Mouse (Mus musculus) forebrain, embryonic 15.5 days (tissue): ENCODE results near the gene Ccdc148. TPM values are rescaled to one million over a fixed set of nuclear protein-coding genes. Genes with fewer than 3 reads are reported as not detected.

ENCODE experiments used
- ATAC-seq: fragments of 200-750 bp; cut with Nextera tagmentation; replicated peaks from 2 replicates; pipeline ENCODE4 v1.8.0; 2017; ENCODE audit warnings: mild to moderate bottlenecking, moderate TSS enrichment, moderate library complexity
- H3K27ac ChIP-seq: fragments of 300-500 bp; sonication (generic); replicated peaks from 2 replicates; pipeline ENCODE4 v1.5.1; 2015; ENCODE audit warnings: mild to moderate bottlenecking, inconsistent platforms
- H3K27me3 ChIP-seq: fragments of 300-500 bp; sonication (generic); 2 replicates; pipeline ENCODE4 v1.6.1; 2015; ENCODE audit warnings: inconsistent platforms
- H3K36me3 ChIP-seq: fragments of 300-500 bp; sonication (generic); 2 replicates; pipeline ENCODE4 v1.6.1; 2015; ENCODE audit warnings: mild to moderate bottlenecking, inconsistent platforms
- H3K4me1 ChIP-seq: fragments of 300-500 bp; sonication (generic); 2 replicates; pipeline ENCODE4 v1.6.1; 2015; ENCODE audit warnings: inconsistent platforms
- H3K4me2 ChIP-seq: fragments of 300-500 bp; sonication (generic); replicated peaks from 2 replicates; pipeline ENCODE4 v1.6.1; 2015; ENCODE audit warnings: mild to moderate bottlenecking, inconsistent platforms
- H3K4me3 ChIP-seq: fragments of 300-500 bp; sonication (generic); 2 replicates; pipeline ENCODE4 v1.5.1; 2015; ENCODE audit warnings: mild to moderate bottlenecking, inconsistent platforms
- H3K9ac ChIP-seq: fragments of 300-500 bp; sonication (generic); replicated peaks from 2 replicates; pipeline ENCODE4 v1.6.1; 2015; ENCODE audit warnings: mild to moderate bottlenecking, inconsistent platforms
- H3K9me3 ChIP-seq: fragments of 300-500 bp; sonication (generic); 2 replicates; pipeline ENCODE4 v1.6.1; 2016; ENCODE audit warnings: inconsistent platforms
- WGBS: fragments of 180-500 bp; shearing (Covaris S2); methylation state at CpG from one replicate; pipeline ENCODE4 v1.1.7; 2015; ENCODE audit warnings: mixed read lengths; 5-methylcytosine and 5-hydroxymethylcytosine counted together
- polyA plus RNA-seq: library from polyadenylated mRNA; unstranded; fragments of >200 nt; fragmentation: Nextera tagmentation; extraction: Ambion mirVana; gene quantifications from 2 replicates; pipeline ENCODE4 v1.2.1, GENCODE M21; 2015

The Ccdc148 gene
- polyA plus RNA-seq, 1 experiment from 2014 or later: 4.8 TPM

GRCm38 (mm10) chr2:58956351-58956750, 204.1 kb downstream of the Ccdc148 start:
- no peaks in the 10 kb centered on the region for H3K36me3 ChIP-seq
- H3K9ac ChIP-seq: no peak overlapping the region
- H3K4me3 ChIP-seq: no peak overlapping the region
- no peak for ATAC-seq
- no peak overlapping the region for H3K27ac ChIP-seq
- H3K4me1 ChIP-seq: no peaks in the 10 kb centered on the region
- 55% methylated on average over 2 of the region's 2 CpGs for WGBS
- H3K27me3 ChIP-seq: no peaks in the 10 kb centered on the region
- no peak overlapping the region for H3K4me2 ChIP-seq
- no peaks in the 10 kb centered on the region for H3K9me3 ChIP-seq

GRCm38 (mm10) chr2:58952101-58952500, 208.4 kb downstream of the Ccdc148 start:
- H3K4me3 ChIP-seq: no peak overlapping the region
- H3K27ac ChIP-seq: no peak overlapping the region
- H3K36me3 ChIP-seq: no peaks in the 10 kb centered on the region
- 94% methylated on average over 3 of the region's 3 CpGs for WGBS
- H3K4me2 ChIP-seq: no peak overlapping the region
- H3K9ac ChIP-seq: no peak overlapping the region
- no peaks in the 10 kb centered on the region for H3K4me1 ChIP-seq
- H3K9me3 ChIP-seq: no peaks in the 10 kb centered on the region
- no peaks in the 10 kb centered on the region for H3K27me3 ChIP-seq
- ATAC-seq: no peak

- Histone ChIP-seq H3K4me2 (no peak overlapping the region), H3K27ac (no peak overlapping the region), H3K9me3 (no peaks in the 10 kb centered on the region), H3K4me1 (no peaks in the 10 kb centered on the region), H3K27me3 (no peaks in the 10 kb centered on the region), H3K9ac (no peak overlapping the region), H3K4me3 (no peak overlapping the region), H3K36me3 (no peaks in the 10 kb centered on the region)
- no peak for ATAC-seq
- 68% methylated on average over 7 of the region's 7 CpGs for WGBS
Measured at GRCm38 (mm10) chr2:58948796-58949195, 211.7 kb downstream of the Ccdc148 start.

GRCm38 (mm10) chr2:58941361-58941760, 219.1 kb downstream of the Ccdc148 start:
- H3K4me2 ChIP-seq: no peak overlapping the region
- no peaks in the 10 kb centered on the region for H3K27me3 ChIP-seq
- no peaks in the 10 kb centered on the region for H3K36me3 ChIP-seq
- H3K4me3 ChIP-seq: no peak overlapping the region
- H3K9ac ChIP-seq: no peak overlapping the region
- WGBS: 84% methylated on average over 4 of the region's 4 CpGs
- H3K4me1 ChIP-seq: no peaks in the 10 kb centered on the region
- no peak for ATAC-seq
- no peak overlapping the region for H3K27ac ChIP-seq
- no peaks in the 10 kb centered on the region for H3K9me3 ChIP-seq

- Histone ChIP-seq H3K9ac (no peak overlapping the region), H3K27ac (no peak overlapping the region), H3K4me1 (no peaks in the 10 kb centered on the region), H3K9me3 (no peaks in the 10 kb centered on the region), H3K4me2 (no peak overlapping the region), H3K4me3 (no peak overlapping the region), H3K36me3 (no peaks in the 10 kb centered on the region), H3K27me3 (no peaks in the 10 kb centered on the region)
- ATAC-seq: no peak
- WGBS: 96% methylated on average over 2 of the region's 2 CpGs
Measured at GRCm38 (mm10) chr2:58925551-58925950, 234.9 kb downstream of the Ccdc148 start.

GRCm38 (mm10) chr2:58918351-58918750, 242.1 kb downstream of the Ccdc148 start:
- no peaks in the 10 kb centered on the region for H3K27me3 ChIP-seq
- no peak for ATAC-seq
- H3K4me3 ChIP-seq: no peak overlapping the region
- 48% methylated on average over 4 of the region's 4 CpGs for WGBS
- H3K4me2 ChIP-seq: no peak overlapping the region
- H3K9me3 ChIP-seq: no peaks in the 10 kb centered on the region
- H3K4me1 ChIP-seq: no peaks in the 10 kb centered on the region
- H3K36me3 ChIP-seq: no peaks in the 10 kb centered on the region
- no peak overlapping the region for H3K27ac ChIP-seq
- no peak overlapping the region for H3K9ac ChIP-seq

- no peak overlapping the region for H3K9ac ChIP-seq
- no peak overlapping the region for H3K4me2 ChIP-seq
- H3K36me3 ChIP-seq: no peaks in the 10 kb centered on the region
- H3K4me1 ChIP-seq: no peaks in the 10 kb centered on the region
- no peak overlapping the region for H3K4me3 ChIP-seq
- no peaks in the 10 kb centered on the region for H3K9me3 ChIP-seq
- no peaks in the 10 kb centered on the region for H3K27me3 ChIP-seq
- WGBS: 96% methylated on average over 8 of the region's 9 CpGs
- H3K27ac ChIP-seq: no peak overlapping the region
- ATAC-seq: no peak
Measured at GRCm38 (mm10) chr2:58912339-58912738, 248.1 kb downstream of the Ccdc148 start.

GRCm38 (mm10) chr2:58906814-58907516, 253.5 kb downstream of the Ccdc148 start:
- Histone ChIP-seq H3K27me3 (no peaks in the 10 kb centered on the region), H3K9me3 (no peaks in the 10 kb centered on the region), H3K4me2 (no peak overlapping the region), H3K27ac (no peak overlapping the region), H3K9ac (no peak overlapping the region), H3K4me3 (no peak overlapping the region), H3K36me3 (no peaks in the 10 kb centered on the region), H3K4me1 (no peaks in the 10 kb centered on the region)
- WGBS: 79% methylated on average over 14 of the region's 14 CpGs
- no peak for ATAC-seq

GRCm38 (mm10) chr2:58905057-58905456, 255.4 kb downstream of the Ccdc148 start:
- no peaks in the 10 kb centered on the region for H3K36me3 ChIP-seq
- H3K27me3 ChIP-seq: no peaks in the 10 kb centered on the region
- no peak overlapping the region for H3K27ac ChIP-seq
- no peak overlapping the region for H3K9ac ChIP-seq
- ATAC-seq: no peak
- WGBS: 59% methylated on average over 4 of the region's 4 CpGs
- H3K4me1 ChIP-seq: no peaks in the 10 kb centered on the region
- no peak overlapping the region for H3K4me3 ChIP-seq
- no peaks in the 10 kb centered on the region for H3K9me3 ChIP-seq
- no peak overlapping the region for H3K4me2 ChIP-seq

- no peaks in the 10 kb centered on the region for H3K9me3 ChIP-seq
- no peak overlapping the region for H3K4me2 ChIP-seq
- no peak overlapping the region for H3K9ac ChIP-seq
- 43% methylated on average over 3 of the region's 3 CpGs for WGBS
- ATAC-seq: no peak
- H3K27me3 ChIP-seq: no peaks in the 10 kb centered on the region
- H3K4me1 ChIP-seq: no peaks in the 10 kb centered on the region
- H3K36me3 ChIP-seq: no peaks in the 10 kb centered on the region
- no peak overlapping the region for H3K4me3 ChIP-seq
- H3K27ac ChIP-seq: no peak overlapping the region
Measured at GRCm38 (mm10) chr2:58879876-58880275, 280.6 kb downstream of the Ccdc148 start.

GRCm38 (mm10) chr2:58859134-58859533, 301.3 kb downstream of the Ccdc148 start, which contains the start of gene Gm11099:
Gene Gm11099, plus strand, starts transcription at chr2:58859434.
- H3K9me3 ChIP-seq: no peaks in the 10 kb centered on the region
- H3K4me3 ChIP-seq: no peak within 1 kb of the TSS
- no peak for ATAC-seq
- no peak within 1 kb of the TSS for H3K4me2 ChIP-seq
- no peak within 1 kb of the TSS for H3K27ac ChIP-seq
- no peak within 1 kb of the TSS for H3K9ac ChIP-seq
- H3K36me3 ChIP-seq: no peaks in the 10 kb centered on the region
- no peaks in the 10 kb centered on the region for H3K27me3 ChIP-seq
- 91% methylated on average over 5 of the region's 5 CpGs for WGBS
- H3K4me1 ChIP-seq: no peaks in the 10 kb centered on the region

GRCm38 (mm10) chr2:58844499-58844898, 316.0 kb downstream of the Ccdc148 start:
- Histone ChIP-seq H3K4me3 (no peak overlapping the region), H3K27ac (no peak overlapping the region), H3K4me2 (no peak overlapping the region), H3K36me3 (no peaks in the 10 kb centered on the region), H3K27me3 (no peaks in the 10 kb centered on the region), H3K9me3 (no peaks in the 10 kb centered on the region), H3K9ac (no peak overlapping the region), H3K4me1 (0 out of 2 replicates have a peak, but pooled peaks cover 3% of the 10 kb centered on the region)
- ATAC-seq: no peak
- 51% methylated on average over 10 of the region's 10 CpGs for WGBS

- H3K27me3 ChIP-seq: no peaks in the 10 kb centered on the region
- H3K27ac ChIP-seq: no peak overlapping the region
- no peaks in the 10 kb centered on the region for H3K4me1 ChIP-seq
- ATAC-seq: no peak
- no peaks in the 10 kb centered on the region for H3K36me3 ChIP-seq
- H3K9ac ChIP-seq: no peak overlapping the region
- H3K9me3 ChIP-seq: no peaks in the 10 kb centered on the region
- H3K4me3 ChIP-seq: no peak overlapping the region
- WGBS: 94% methylated on average over 4 of the region's 4 CpGs
- no peak overlapping the region for H3K4me2 ChIP-seq
Measured at GRCm38 (mm10) chr2:58842443-58842842, 318.0 kb downstream of the Ccdc148 start.
